Mouse (Mus musculus) ES-E14 (cell line): ENCODE results near the gene Il12a.

ENCODE experiments used
- CHD2 ChIP-seq: IDR thresholded peaks from 2 replicates; pipeline ENCODE4 v1.6.1; 2014; ENCODE audit warnings: mild to moderate bottlenecking, low read depth, low read length, inconsistent platforms
- HCFC1 ChIP-seq: IDR thresholded peaks from 2 replicates; pipeline ENCODE4 v1.6.1; 2012; ENCODE audit warnings: low read length, inconsistent platforms, borderline replicate concordance; ENCODE audit not compliant: insufficient read depth
- ZC3H11A ChIP-seq: IDR thresholded peaks from 2 replicates; pipeline ENCODE4 v1.6.1; 2012; ENCODE audit warnings: low read depth, mild to moderate bottlenecking, inconsistent platforms, low read length, borderline replicate concordance
- ZNF384 ChIP-seq: IDR thresholded peaks from 2 replicates; pipeline ENCODE4 v1.6.1; 2012; ENCODE audit warnings: low read depth, low read length, inconsistent platforms

GRCm38 (mm10) chr3:68710436-68710835 lies 20.0 kb downstream of the Il12a start:
- TF ChIP-seq ZC3H11A (no peak), HCFC1 (no peak), CHD2 (no peak), ZNF384 (no peak)
